Mouse (Mus musculus) testis, adult 2 months (tissue): ENCODE measurements around the gene Trim9.

Experiments used
- CTCF ChIP-seq: fragments of 200-500 bp; IDR thresholded peaks from 2 replicates; pipeline ENCODE4 v1.5.1; 2012; ENCODE audit warnings: low read depth, mild to moderate bottlenecking, inconsistent platforms, low read length, moderate library complexity; ENCODE audit not compliant: control insufficient read depth, insufficient read depth, insufficient replicate concordance
- POLR2A ChIP-seq: fragments of 200-500 bp; IDR thresholded peaks from 2 replicates; pipeline ENCODE4 v1.6.1; 2012; ENCODE audit warnings: low read depth, mild to moderate bottlenecking, inconsistent platforms, low read length, moderate library complexity; ENCODE audit not compliant: control insufficient read depth

DNA sequence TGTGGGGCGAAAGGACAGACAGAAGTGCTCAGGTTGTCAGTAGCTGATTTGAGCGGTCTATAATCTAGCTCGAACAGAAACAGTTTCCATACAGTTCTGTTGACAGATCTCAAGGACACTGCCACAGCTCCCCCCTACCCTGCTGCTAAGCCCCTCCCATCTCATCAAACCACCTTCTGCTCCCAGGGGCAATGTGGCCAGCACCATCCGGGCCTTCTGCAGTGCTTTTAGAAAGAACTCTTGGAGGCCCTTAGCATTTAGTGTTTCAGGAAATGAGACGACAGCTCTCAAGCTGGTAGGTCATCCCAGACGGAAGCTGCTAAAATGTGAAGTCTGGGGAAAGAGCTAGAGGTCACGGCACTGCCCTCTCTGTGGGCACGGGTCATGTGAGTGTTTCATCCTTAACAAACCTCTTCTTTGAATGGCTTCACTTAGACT is 80.9 kb downstream of the Trim9 start:
- TF ChIP-seq POLR2A (no peak), CTCF (no peak)
